Mouse (Mus musculus) kidney, embryonic 14.5 days (tissue): ENCODE results near the gene D7Ertd443e. TPM values are rescaled to one million over a fixed set of nuclear protein-coding genes. Genes with fewer than 3 reads are reported as not detected.
A peak's percentile ranks its signal among the peaks of the same experiment; 100 is the strongest.

Experiments used
- ATAC-seq: fragments of 200-750 bp; cut with Nextera tagmentation; 2 replicates; pipeline ENCODE4 v1.8.0; 2017; ENCODE audit warnings: moderate number of reproducible peaks, mild to moderate bottlenecking, moderate TSS enrichment, moderate library complexity; ENCODE audit not compliant: low FRiP score, low TSS enrichment
- H3K27ac ChIP-seq: fragments of 300-500 bp; sonication (generic); 2 replicates; pipeline ENCODE4 v1.5.1; 2014; ENCODE audit warnings: low read depth, mild to moderate bottlenecking, low read length, moderate library complexity, mixed read lengths
- H3K27me3 ChIP-seq: fragments of 300-500 bp; sonication (generic); 2 replicates; pipeline ENCODE4 v1.6.1; 2014; ENCODE audit warnings: mild to moderate bottlenecking, low read length; ENCODE audit not compliant: control insufficient read depth, insufficient read depth
- H3K36me3 ChIP-seq: fragments of 300-500 bp; sonication (generic); 2 replicates; pipeline ENCODE4 v1.6.1; 2014; ENCODE audit warnings: low read length, mixed read lengths; ENCODE audit not compliant: control insufficient read depth, insufficient read depth
- H3K4me1 ChIP-seq: fragments of 300-500 bp; sonication (generic); 2 replicates; pipeline ENCODE4 v1.6.1; 2014; ENCODE audit warnings: low read length, mixed read lengths; ENCODE audit not compliant: control insufficient read depth, insufficient read depth
- H3K4me2 ChIP-seq: fragments of 300-500 bp; sonication (generic); replicated peaks from 2 replicates; pipeline ENCODE4 v1.6.1; 2014; ENCODE audit warnings: low read depth, mild to moderate bottlenecking, low read length
- H3K4me3 ChIP-seq: fragments of 300-500 bp; sonication (generic); 2 replicates; pipeline ENCODE4 v1.5.1; 2014; ENCODE audit warnings: mild to moderate bottlenecking, low read length
- H3K9ac ChIP-seq: fragments of 300-500 bp; sonication (generic); 2 replicates; pipeline ENCODE4 v1.6.1; 2014; ENCODE audit warnings: low read depth, mild to moderate bottlenecking, low read length, moderate library complexity
- H3K9me3 ChIP-seq: fragments of 300-500 bp; sonication (generic); 2 replicates; pipeline ENCODE4 v1.6.1; 2016; ENCODE audit warnings: low read length; ENCODE audit not compliant: control insufficient read depth
- WGBS: fragments of 180-500 bp; shearing (Covaris S2); extraction: QIAGEN DNeasy Blood & Tissue Kit; methylation state at CpG from one replicate; pipeline ENCODE4 v1.1.7; 2014; 5-methylcytosine and 5-hydroxymethylcytosine counted together
- polyA plus RNA-seq: library from polyadenylated mRNA; unstranded; fragments of >200 nt; fragmentation: Nextera tagmentation; extraction: Ambion mirVana; gene quantifications from 2 replicates; pipeline ENCODE4 v1.2.1, GENCODE M21; 2014

Gene D7Ertd443e
- polyA plus RNA-seq, 1 experiment from 2014 or later, result 0.32 TPM

DNA sequence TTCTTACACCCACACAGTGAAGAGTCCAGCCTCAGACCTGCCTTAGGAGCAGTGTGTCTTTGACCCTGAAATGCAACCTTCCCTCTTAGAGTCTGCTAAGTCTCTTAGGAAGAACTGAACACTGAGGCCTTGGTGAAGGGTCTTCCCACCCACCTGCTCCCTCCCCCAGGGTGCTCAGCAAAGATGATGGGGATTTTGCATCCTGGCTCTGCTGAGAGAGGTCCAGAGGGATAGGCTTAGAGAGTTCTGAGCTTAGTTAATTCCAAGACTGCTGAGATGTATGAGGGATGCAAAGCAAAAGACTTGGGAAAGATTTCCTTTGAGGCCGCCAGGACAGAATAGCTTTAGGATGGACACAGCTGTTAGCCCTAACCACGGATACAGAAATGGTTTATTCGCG lies 158.4 kb downstream of the D7Ertd443e start:
- ATAC-seq, result no peak
- Histone ChIP-seq H3K4me1 (peaks cover 21% of the 10 kb centered on the region; the same call in 1 of the 2 replicates), H3K9me3 (no peaks in the 10 kb centered on the region), H3K27me3 (no peaks in the 10 kb centered on the region), H3K4me2 (no peak overlapping the region), H3K9ac (no peak overlapping the region), H3K36me3 (no peaks in the 10 kb centered on the region), H3K27ac (no peak overlapping the region), H3K4me3 (no peak overlapping the region)
- WGBS, result 82% methylated on average over 4 of the region's 4 CpGs

GRCm38 (mm10) chr7:134226231-134226630 lies 159.2 kb downstream of the D7Ertd443e start:
- H3K4me3 ChIP-seq, result no peak overlapping the region
- no peaks in the 10 kb centered on the region for H3K9me3 ChIP-seq
- no peaks in the 10 kb centered on the region for H3K27me3 ChIP-seq
- no peak for ATAC-seq
- H3K27ac ChIP-seq, result no peak overlapping the region
- no peak overlapping the region for H3K4me2 ChIP-seq
- H3K36me3 ChIP-seq, result no peaks in the 10 kb centered on the region
- no peak overlapping the region for H3K9ac ChIP-seq
- WGBS, result 70% methylated on average over 3 of the region's 3 CpGs
- H3K4me1 ChIP-seq, result peaks cover 17% of the 10 kb centered on the region; the same call in 1 of the 2 replicates

- Histone ChIP-seq H3K36me3 (no peaks in the 10 kb centered on the region), H3K27me3 (no peaks in the 10 kb centered on the region), H3K4me2 (peak overlapping the region; percentile 98), H3K4me1 (peaks cover 17% of the 10 kb centered on the region; the same call in 1 of the 2 replicates), H3K27ac (peak overlapping the region; percentile 51; the same call in 1 of the 2 replicates), H3K9me3 (no peaks in the 10 kb centered on the region), H3K9ac (peak overlapping the region; percentile 69), H3K4me3 (peak overlapping the region; percentile 71)
- WGBS, result under 1% methylated on average over 77 of the region's 90 CpGs
- ATAC-seq, result peak; percentile 79
These were observed 160.5 kb downstream of the D7Ertd443e start for GRCm38 (mm10) chr7:134224741-134225612.

GRCm38 (mm10) chr7:134224421-134224740 lies 161.1 kb downstream of the D7Ertd443e start:
- H3K4me1 ChIP-seq, result peaks cover 17% of the 10 kb centered on the region; the same call in 1 of the 2 replicates
- WGBS, result 0% methylated on average over 13 of the region's 14 CpGs
- peak overlapping the region; percentile 98 for H3K4me2 ChIP-seq
- peak overlapping the region; percentile 71 for H3K4me3 ChIP-seq
- H3K9me3 ChIP-seq, result no peaks in the 10 kb centered on the region
- H3K27me3 ChIP-seq, result no peaks in the 10 kb centered on the region
- H3K27ac ChIP-seq, result no peak overlapping the region; the same call in 1 of the 2 replicates
- H3K9ac ChIP-seq, result peak overlapping the region; percentile 69
- peak; percentile 48; the same call in 1 of the 2 replicates for ATAC-seq
- H3K36me3 ChIP-seq, result no peaks in the 10 kb centered on the region

DNA sequence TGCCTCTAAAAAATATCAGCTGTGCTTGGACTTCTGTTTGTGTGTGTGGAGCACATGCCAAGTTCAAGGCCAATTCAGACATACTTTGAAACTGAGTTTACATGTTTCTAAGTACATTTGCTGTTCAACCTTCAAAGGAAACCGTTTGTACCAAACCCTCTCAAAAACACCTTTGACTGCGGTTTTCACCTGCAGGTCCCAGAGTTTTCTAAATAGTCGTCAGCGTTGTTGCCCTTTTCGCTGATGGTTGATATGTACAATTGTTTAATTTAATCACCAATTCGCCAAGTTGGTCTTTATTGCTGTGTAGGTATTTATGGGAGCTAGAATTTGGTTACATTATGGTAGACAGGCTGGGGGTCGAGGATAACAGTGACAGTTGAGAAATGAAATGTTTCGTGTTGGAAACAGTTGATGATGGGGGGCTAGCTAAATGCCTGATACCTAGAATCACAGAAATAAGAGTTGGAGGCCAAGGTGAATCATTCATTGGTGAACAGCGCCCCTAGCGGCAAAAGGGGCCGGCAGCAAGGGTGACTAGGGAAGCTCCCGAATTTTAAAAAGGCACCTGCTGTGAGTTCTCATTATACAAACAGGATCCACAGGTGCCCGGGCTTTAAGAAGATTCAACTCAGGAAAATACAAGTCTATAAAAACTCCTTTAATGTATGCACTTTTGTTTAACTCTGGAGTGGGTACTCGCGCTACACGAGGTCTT lies 161.9 kb downstream of the D7Ertd443e start:
- no peaks in the 10 kb centered on the region for H3K36me3 ChIP-seq
- H3K4me3 ChIP-seq, result peak overlapping the region; percentile 71
- H3K27me3 ChIP-seq, result no peaks in the 10 kb centered on the region
- H3K27ac ChIP-seq, result no peak overlapping the region
- H3K4me1 ChIP-seq, result peaks cover 17% of the 10 kb centered on the region; the same call in 1 of the 2 replicates
- H3K9ac ChIP-seq, result no peak overlapping the region
- ATAC-seq, result no peak
- H3K4me2 ChIP-seq, result peak overlapping the region; percentile 98
- H3K9me3 ChIP-seq, result no peaks in the 10 kb centered on the region
- WGBS, result 26% methylated on average over 16 of the region's 16 CpGs

Other genes with a start within 250 kb of the D7Ertd443e start
- 3.7 and 7.0 TPM in 2 replicates for gene Adam12, start 153.5 kb downstream of the D7Ertd443e start, polyA plus RNA-seq